Mouse (Mus musculus) neural tube, embryonic 10.5 days (tissue): ENCODE data around the gene Hdac4.

Source experiments
- DNase-seq: peaks from one replicate; pipeline ENCODE4 v3.0.0-alpha.2; 2017; ENCODE audit warnings: low spot score; ENCODE audit errors: extremely low spot score

Gene Hdac4

DNA sequence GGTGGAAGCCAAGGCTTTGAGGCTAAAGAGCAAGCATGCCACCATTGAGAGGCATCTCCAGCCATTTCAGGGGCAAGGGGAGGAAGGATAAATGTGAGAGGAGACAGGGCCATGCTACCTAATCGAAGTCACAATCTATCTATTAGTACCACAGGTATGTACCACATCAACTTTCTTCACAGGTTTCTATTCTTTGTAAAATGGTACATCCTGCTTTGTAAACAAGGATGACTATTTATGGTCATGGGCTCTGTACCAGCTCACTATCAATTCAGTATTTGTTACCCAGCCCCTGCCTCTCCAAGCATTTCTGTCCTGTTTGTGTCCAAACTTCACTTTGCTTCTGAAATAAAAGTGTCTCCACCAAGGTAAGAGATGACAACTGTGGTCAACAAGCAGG, 92.7 kb downstream of the Hdac4 start:
- DNase-seq, result no peak

DNA sequence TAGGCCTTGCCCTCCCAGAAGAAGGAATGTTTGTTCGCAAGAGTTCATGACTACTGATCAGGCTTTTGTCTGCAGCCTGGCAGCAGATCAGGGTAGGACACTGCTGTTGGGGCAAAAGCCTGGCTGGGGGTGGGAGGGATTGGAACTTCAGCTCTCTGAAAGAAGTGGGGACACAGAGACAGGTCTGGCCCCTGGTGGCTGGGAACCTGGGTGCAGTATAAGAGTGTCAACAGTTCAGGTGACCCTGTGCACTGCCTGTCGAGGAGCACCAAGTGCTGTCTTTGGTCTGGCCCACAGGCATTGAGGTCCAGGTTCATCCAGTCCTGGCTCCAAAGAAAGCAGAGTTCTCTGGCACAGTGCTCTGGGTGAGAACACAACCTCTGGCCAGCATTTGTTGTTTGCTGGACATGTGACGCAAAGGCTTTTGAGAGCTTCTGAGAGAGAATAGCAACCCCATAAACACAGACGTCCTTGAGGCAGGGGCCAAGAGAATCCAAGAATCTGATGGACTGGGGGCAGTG, 95.1 kb downstream of the Hdac4 start:
- no peak for DNase-seq

DNA sequence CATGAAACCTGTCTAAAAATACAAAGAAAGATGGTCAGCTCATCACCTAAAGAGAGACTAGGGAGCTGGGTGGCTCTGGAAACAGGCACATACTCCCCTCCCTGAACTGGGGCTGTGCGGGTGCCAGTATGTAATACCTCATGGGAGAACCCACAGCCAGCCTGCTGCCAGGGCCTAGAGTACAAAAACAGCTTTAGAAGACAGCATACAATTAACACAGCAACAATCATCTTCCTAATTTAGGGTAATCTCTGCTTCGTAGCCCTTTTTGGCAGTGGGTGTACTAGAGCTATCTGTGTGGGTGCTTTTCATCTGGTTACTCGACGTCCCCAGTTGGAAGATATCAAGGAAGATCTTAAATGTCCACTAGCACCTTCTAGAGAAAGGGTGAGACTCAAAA, 95.5 kb downstream of the Hdac4 start:
- DNase-seq, result no peak

DNA sequence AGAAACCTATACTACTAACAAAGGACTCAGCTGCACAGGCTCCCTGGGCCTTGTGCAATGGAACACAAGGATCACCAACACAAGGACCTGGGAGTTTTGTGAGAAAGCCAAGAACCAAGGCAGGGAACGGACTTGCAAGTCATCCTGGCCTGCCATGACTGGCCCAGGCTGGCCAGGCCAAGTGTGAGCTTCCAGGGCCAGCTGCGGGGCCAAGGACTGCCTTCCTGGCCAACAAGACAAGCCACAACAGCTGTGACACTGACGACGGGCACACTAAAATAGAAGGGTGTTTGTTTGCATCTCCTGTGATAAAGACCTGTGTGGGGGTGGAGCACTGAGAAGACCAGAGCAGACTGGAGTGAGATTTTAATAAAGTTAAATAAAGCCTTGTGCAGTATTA, 96.0 kb downstream of the Hdac4 start:
- DNase-seq, result no peak

DNA sequence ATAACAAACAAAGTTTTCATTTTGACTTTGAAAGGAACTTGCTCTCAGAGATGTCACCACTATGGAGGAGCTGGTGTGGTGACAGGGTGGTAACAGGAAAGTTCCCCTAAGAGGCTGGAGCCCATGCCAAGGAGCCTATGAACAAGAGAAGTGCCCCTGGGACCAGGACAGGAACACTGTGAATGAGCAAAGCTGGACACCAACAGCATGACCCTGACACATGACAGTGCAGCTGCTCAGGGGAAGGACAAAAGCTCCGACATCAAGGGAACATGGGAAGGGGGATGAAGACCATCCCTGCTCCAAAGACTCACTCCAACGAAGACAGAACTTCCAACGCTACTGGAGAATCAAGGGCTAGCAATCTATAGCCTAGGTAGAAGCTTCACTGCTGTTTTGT, 97.0 kb downstream of the Hdac4 start:
- DNase-seq, result no peak

DNA sequence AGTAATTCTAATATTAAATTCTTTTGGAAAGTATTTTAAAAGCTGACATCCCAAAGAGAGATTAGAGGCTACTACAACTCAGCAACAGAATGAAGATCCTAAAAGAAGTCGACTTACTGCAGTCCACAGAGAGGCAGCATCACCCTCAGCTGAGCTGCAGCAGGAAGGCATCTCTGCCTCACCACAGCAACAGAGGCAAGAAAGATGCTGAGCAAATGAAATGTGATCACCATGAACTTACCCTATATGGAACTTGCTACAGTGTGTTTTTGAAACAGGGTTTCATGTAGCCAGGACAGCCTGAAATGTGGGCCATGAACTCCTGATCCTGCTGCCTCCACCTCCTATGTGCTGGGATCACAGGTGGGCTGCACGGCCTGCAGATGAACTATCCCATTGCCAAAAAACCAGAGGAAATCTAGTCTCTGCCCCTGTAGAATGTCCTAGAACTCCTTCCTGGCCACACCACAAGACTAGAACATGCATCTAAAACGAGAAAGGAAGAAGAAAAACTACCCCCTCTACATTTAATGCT, 98.4 kb downstream of the Hdac4 start:
- DNase-seq, result no peak

DNA sequence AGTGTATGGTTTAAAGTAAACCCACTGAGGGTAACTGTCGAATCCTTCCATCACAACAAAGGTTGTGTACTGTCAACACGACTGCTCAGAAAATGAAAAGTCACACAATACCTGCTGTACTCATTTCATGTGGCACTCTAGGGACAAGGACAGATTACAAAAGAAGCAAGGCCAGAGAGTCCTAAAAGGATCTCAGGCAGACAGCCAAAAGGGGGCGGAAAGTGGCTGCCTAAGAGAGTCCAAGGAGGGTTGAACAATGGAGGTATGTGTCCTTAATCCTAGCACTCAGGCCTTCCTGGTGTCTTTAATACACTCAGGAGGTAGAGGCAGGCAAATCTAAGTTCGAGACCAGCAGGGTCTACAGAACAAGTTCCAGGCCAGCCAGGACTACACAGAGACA, 103.2 kb downstream of the Hdac4 start:
- DNase-seq, result no peak

DNA sequence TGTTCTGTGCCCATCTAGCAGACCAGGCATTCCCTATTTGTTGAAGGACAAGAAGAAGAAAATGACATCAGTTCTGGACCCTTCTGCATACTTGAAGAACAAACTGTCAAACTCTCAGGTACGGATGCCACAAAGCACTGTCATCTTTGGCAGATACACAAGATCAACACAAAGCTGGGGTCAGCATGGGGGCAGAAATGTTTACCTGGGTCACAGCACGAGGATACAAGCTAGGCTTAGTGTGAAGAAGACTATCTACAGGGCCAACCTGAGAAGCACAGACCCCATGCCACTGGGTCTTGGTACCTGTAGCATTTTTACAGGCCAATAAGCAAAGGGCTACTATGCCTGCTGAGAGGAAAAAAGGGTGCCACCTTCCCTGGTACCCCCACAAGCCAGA, 107.7 kb downstream of the Hdac4 start:
- DNase-seq, result no peak

DNA sequence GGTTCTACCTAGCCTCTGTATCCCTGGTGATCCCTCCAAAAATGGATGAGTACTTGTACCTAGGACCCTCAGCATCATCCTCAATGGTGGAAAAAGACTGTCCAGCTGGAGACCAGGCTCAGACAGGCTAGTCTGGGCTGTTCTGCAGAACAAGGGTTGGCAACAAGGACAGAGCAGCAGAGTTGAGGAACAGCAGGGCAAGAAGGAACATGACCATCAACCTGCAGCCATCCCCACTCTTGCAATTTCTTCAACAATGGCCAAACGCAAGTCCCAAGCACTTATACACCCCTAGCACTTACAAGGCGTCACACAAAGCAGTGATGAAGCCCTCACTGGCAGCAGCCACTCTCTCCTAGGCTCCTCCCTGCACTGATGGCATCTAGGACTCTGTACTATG, 108.2 kb downstream of the Hdac4 start:
- no peak for DNase-seq

DNA sequence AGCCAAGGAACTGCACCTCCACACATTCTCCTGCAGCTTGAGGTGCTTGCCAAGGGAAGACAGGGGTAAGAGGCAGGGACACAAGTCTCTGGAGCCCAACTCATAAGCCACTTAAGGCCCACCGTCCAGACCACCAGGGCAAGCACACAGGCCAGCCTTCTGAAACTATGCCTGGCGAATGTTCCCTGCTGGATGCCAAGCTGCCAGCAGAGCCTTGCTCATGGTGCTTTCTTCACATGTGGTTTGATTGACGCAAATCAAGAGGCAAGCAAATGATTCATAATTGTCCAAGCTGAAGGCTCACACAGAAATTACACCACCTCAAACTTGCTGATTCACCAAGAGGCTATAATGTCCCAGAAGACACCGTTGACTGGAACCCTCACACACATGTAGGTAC, 108.7 kb downstream of the Hdac4 start:
- DNase-seq, result no peak

DNA sequence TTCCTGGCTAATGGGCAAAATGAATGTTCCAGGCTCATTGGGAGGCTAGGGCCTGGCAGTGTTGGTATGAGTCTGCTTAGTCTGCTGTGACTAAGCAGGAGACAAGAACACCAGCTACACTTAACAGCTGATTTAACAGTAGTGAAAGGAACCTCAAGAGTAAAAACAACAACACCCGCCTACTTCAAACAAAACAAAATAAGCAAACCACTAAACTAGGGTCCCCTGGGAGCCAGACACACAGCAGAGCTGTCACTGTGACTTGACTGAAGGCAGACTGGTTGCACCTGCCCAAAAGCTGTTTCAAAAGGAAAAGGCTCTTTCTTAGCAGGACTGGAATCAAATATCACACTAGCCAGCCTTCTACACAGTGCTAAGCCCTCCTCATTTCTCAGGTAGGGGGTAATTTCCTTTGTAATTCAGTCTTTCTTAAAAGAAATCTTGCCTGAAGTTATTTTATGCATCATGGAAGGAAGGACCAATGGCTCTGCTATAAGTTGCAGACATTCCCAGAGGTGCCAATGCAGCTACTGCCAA, 109.2 kb downstream of the Hdac4 start:
- DNase-seq, result no peak

DNA sequence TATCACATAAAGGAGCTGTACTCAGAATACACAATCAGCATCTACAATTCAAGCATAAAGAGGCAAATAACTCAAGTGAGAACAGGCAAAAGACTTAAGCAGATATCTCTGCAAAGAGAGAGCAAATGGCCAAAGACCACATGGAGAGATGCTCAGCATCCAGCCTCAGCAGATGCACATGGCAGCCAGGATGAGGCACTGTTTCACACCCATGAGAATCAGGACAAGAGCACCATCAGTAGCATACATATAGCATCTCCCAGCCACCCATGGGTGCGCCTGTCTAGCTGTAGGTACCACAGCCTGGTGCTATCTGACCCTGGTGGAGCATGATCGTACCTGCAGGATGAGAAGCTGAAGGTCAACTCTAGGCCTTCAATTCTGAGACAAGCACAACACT, 110.8 kb downstream of the Hdac4 start:
- no peak for DNase-seq

DNA sequence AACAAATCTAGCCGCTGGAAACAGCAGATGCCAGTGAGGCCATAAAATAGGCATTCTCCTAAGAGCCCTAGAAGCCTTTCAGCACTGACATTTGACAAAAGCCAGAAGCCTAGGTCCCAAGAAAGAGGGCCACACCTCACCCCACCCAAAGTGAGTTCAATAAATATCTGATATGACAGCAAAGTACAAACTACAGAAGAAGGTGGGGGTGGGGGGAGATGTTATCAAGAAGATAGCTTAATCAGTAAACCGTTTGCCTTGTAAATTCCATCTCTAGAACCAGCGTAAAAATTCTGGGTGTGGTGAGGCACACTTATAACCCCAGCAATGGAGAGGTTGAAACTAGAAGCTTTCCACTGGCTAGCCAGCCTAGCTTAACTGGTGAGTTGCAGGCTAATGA, 111.5 kb downstream of the Hdac4 start:
- DNase-seq, result no peak

DNA sequence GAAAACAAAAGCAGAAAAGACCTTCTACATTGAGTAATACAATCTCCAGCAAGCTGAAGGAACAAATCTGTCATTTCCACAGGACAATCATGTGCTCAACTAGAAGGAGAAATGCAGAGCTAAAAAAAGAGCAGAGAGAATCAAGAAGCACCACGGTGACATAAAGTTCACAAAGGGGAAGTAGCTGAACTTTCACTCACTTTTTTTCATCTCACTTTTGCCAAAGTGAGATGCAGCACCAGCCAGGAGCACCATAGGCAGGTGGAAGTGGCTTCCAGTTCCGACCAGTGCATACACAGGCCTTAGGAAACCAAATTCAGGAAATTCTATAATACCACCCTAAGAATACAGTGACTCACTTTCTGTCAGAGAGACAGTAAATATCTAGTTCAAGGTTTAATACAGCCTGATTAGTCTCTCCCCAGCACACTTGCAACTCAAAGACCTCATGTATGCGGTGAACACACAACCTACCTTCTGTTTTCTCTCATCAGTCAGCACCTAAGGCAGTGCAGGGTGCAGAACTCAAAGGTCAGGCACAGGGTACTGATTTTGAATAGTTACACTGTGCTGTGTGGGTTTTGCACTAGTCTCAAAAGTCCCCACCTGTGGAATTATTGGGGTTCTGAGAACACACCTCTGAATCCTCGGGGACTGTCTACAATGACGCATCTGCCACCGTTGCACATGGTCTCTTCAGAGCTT, 112.5 kb downstream of the Hdac4 start:
- no peak for DNase-seq

DNA sequence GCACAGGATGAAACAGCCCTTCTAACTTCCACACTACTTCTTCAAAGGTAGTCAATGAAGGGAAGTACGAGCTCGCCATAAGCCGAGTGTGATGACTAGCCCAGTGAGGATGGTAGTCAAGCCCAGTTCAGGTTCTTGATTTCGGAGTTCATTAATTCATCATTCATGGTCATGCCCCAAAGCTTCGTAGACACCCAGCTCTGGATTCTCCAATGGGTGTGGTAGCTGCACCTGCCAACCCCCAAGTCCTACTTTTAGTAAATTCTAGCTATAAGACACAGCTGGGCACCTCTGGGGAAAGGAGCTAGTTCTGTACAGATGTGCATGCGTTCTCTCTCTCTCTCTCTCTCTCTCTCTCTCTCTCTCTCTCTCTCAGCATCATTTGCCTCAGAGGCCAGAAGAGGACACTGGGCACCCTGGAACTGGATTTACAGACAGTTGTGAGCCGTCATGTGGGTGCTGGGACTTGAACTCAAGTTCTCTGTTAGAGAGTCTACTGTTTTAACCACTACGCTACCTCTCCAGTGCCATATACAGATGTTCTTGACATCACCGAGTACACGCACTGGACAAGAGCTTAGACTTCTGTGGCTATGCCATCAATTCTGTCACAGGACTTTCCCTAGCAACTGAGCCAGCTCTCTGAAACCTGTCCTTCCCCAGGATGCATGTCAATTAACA, 113.2 kb downstream of the Hdac4 start:
- DNase-seq, result no peak

DNA sequence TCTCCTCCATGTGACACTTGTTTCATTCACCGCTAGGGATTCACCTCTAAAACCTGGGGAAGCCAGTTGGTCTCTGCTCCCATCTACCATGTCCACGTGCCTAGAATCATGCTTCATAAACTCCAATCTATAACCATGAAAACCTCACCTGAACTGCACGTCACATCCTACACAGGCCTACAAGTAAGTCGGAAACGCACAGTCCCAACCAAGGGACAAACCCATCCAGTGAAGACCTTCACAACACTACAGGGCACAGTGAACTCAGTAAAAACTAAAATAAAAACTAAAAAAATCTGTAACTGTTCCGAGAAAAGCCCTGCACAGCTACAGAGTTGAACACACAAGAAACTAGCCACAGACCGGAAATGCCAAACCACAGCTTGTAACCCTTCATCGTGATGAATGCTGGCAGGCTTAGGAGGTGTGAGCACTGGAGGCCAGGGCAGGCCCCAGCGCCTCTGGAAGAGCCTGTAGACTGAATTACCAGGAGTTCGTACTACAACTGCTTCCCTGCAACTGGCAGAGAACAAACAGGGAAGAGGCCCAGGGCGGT, 115.4 kb downstream of the Hdac4 start:
- no peak for DNase-seq

DNA sequence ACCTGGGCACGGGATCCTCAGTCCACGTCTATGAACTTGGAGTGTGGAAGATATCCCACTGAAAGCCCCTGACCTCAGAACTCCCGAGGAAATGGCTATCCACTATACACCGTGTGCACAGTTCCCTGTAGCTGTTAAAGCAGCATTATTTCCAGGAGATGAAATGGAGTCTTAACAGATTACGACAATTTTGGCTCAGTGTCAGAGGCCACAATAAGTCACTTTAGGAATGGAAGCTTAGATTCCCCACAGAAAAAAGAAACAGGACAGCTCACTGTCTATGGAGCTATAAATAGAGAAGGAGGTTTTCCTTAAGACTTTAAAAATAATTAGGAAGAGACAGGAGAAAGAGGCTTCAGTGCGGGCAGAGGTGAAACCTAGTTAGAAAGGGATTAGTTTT, 120.2 kb downstream of the Hdac4 start:
- no peak for DNase-seq

DNA sequence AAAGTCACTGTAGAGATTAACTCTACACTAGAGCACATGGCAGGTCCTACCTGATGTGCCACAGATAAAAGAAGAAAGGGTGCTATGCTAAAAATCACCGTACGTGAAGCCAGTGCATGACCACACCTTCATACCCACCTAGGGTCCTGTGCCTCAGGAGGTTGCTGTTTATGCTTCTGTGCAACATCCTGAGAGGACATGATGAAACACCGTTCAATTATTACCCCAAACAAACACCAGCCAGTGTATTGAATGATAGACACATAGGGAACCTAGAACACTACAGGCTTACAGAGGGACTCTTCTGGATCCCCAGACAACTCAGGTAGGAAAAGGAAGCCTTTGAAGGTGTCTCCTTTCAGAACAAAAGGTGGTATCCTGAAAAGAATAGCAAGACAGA, 120.8 kb downstream of the Hdac4 start:
- DNase-seq, result no peak

DNA sequence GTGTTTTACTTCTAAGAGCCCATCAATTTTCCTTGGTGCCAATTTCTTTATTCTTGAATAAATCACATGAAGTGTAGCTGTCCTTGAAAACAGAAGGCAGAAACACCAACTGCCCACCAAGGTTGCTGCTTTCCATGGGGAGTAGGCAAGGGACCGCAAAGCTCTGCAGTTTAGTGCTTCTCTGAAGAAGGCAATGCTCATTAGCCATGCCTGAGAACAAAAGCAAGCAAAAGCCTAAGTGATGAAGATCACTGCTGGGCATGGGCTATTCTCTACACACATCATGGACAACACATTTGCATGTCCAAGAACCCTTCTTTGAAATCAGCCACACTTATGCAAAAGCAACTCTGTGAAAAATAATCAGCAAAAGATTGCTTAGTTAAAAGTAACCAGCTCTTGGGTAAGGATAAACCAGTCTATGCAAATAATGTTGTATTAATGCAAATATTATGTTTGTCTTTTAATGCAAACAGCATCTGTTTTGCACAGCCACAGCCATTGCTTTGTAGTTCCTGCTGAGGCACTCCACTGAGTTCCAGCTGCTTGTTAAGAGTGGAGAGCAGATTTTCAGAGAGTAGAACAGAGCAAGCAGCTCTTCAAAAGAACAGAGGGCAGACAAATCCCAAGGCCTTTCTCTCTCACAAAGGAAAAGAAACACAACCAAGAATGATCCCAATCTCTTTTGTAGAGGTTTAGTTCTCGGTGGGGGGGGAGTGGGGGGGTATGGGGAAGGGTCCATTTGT, 125.4 kb downstream of the Hdac4 start:
- no peak for DNase-seq

DNA sequence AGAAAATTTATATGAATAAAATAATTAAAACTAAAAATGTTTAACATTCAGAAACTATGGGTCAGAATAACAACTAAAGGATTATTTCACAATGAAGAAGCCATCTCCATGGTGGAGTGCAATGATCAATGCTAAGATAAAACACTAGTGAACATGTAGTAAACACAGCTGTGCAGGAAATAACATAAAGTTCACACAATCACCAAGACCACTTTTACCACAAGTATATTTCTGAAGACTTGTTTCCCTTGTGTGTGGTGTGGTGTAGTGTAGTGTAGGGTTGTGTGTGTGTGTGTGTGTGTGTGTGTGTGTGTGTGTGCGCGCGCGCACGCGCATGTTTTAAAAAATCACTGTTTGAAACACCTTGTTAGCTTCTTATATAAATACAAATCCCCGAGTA, 126.0 kb downstream of the Hdac4 start:
- no peak for DNase-seq

DNA sequence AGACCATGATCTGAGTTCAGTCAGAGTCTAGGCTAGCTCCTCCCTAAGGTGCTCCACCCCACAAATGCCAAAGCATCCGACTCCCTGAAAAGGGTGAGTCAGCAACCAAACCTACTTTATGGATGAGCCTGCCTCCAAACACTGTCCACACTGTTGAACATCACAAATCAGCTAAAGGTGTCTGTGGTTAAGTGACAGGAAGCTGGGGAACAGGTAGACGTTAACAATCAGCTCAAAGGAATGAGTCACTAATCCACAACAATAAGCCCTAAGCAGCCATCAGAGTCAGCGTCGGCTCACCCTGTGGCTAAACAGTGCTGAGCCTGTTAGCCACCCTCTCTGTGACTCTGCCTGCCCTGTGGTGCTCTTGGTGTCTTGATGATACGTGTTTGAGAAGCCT, 131.2 kb downstream of the Hdac4 start:
- DNase-seq, result no peak

DNA sequence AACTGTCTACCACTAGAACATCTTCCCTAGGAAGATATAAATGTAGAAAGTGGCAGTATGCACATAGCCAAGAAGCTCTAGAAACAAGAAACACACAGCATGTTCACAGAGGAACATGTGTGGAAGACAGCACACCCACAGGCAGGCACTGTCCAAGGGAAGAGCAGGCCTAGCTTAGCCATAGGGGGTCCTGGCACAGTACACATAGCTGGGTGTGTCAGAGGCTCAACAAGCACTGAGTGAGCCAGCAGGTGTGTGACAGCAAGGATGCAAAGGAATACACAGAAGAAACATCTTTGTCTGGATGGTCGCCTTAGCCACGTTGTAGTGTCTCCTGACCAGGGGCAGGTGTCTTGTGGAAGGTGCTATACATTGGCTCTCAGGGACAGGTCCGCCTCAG, 132.2 kb downstream of the Hdac4 start:
- DNase-seq, result no peak
